Mouse (Mus musculus): ENCODE measurements around the gene Usp22. TPM values are rescaled to one million over a fixed set of nuclear protein-coding genes. Genes with fewer than 3 reads are reported as not detected.
A peak's percentile ranks its signal among the peaks of the same experiment; 100 is the strongest.
"Not testable (repeated sequence)": the region's sequence is repeated elsewhere in the genome, so short reads cannot be mapped to it uniquely, and the experiment has no call there.

Usp22 gene
- polyA plus RNA-seq, 1 experiment: 29.2 TPM

- no peaks in the 10 kb centered on the region for H3K36me3 ChIP-seq (ENCODE audit: control insufficient read depth, insufficient read depth, low read length)
- no peaks in the 10 kb centered on the region for H3K27me3 ChIP-seq (replicated peaks; ENCODE audit: control insufficient read depth, insufficient read depth, low read length)
- TF ChIP-seq POLR2A (IDR thresholded peaks at IDR 0.05; ENCODE audit: low read depth, low read length): no peak
- no peak for TF ChIP-seq CTCF (conservative IDR thresholded peaks at IDR 0.05; ENCODE audit: insufficient read depth, insufficient read length, low read depth, low read length)
- H3K4me1 ChIP-seq (ENCODE audit: control insufficient read depth, insufficient read depth, low read length): no peaks in the 10 kb centered on the region
- DNase-seq: no peak
- H3K4me3 ChIP-seq (ENCODE audit: insufficient read depth, low read depth, low read length): no peak overlapping the region
- no peak overlapping the region for H3K27ac ChIP-seq (ENCODE audit: insufficient read depth, low read depth, low read length)
- 82% methylated on average over 1 of the region's 1 CpGs for WGBS
These were observed 9.0 kb upstream of the Usp22 start for GRCm38 (mm10) chr11:61183820-61184219.

GRCm38 (mm10) chr11:61181624-61182023 is 6.8 kb upstream of the Usp22 start:
- no peaks in the 10 kb centered on the region for H3K27me3 ChIP-seq (replicated peaks; ENCODE audit: control insufficient read depth, insufficient read depth, low read length)
- H3K4me3 ChIP-seq (ENCODE audit: insufficient read depth, low read depth, low read length): no peak overlapping the region
- H3K36me3 ChIP-seq (ENCODE audit: control insufficient read depth, insufficient read depth, low read length): no peaks in the 10 kb centered on the region
- H3K27ac ChIP-seq (ENCODE audit: insufficient read depth, low read depth, low read length): no peak overlapping the region
- H3K4me1 ChIP-seq (ENCODE audit: control insufficient read depth, insufficient read depth, low read length): no peaks in the 10 kb centered on the region
- no peak for DNase-seq
- no peak for TF ChIP-seq POLR2A (IDR thresholded peaks at IDR 0.05; ENCODE audit: low read depth, low read length)

- Histone ChIP-seq H3K36me3 (ENCODE audit: control insufficient read depth, insufficient read depth, low read length) (no peaks in the 10 kb centered on the region), H3K27ac (ENCODE audit: insufficient read depth, low read depth, low read length) (no peak overlapping the region), H3K27me3 (replicated peaks; ENCODE audit: control insufficient read depth, insufficient read depth, low read length) (no peaks in the 10 kb centered on the region), H3K4me1 (ENCODE audit: control insufficient read depth, insufficient read depth, low read length) (no peaks in the 10 kb centered on the region), H3K4me3 (ENCODE audit: insufficient read depth, low read depth, low read length) (no peak overlapping the region)
- TF ChIP-seq POLR2A (IDR thresholded peaks at IDR 0.05; ENCODE audit: low read depth, low read length) (no peak), CTCF (conservative IDR thresholded peaks at IDR 0.05; ENCODE audit: insufficient read depth, insufficient read length, low read depth, low read length) (no peak)
- WGBS: 90% methylated on average over 3 of the region's 3 CpGs
- no peak for DNase-seq
These were observed 5.5 kb upstream of the Usp22 start for GRCm38 (mm10) chr11:61180361-61180760.

- Histone ChIP-seq H3K4me3 (ENCODE audit: insufficient read depth, low read depth, low read length) (no peak overlapping the region), H3K36me3 (ENCODE audit: control insufficient read depth, insufficient read depth, low read length) (no peaks in the 10 kb centered on the region), H3K27ac (ENCODE audit: insufficient read depth, low read depth, low read length) (no peak overlapping the region), H3K4me1 (ENCODE audit: control insufficient read depth, insufficient read depth, low read length) (no peaks in the 10 kb centered on the region), H3K27me3 (replicated peaks; ENCODE audit: control insufficient read depth, insufficient read depth, low read length) (no peaks in the 10 kb centered on the region)
- no peak for DNase-seq
- TF ChIP-seq POLR2A (IDR thresholded peaks at IDR 0.05; ENCODE audit: low read depth, low read length): no peak
- TF ChIP-seq CTCF (conservative IDR thresholded peaks at IDR 0.05; ENCODE audit: insufficient read depth, insufficient read length, low read depth, low read length): no peak
- WGBS: 86% methylated on average over 1 of the region's 1 CpGs
These were observed 1.5 kb upstream of the Usp22 start for GRCm38 (mm10) chr11:61176321-61176720.

GRCm38 (mm10) chr11:61175778-61176177 is 923 bp upstream of the Usp22 start:
- H3K4me3 ChIP-seq (ENCODE audit: insufficient read depth, low read depth, low read length): no peak overlapping the region

GRCm38 (mm10) chr11:61174291-61174820 is 499 bp downstream of the Usp22 start:
- H3K4me1 ChIP-seq (ENCODE audit: control insufficient read depth, insufficient read depth, low read length): no peaks in the 10 kb centered on the region
- peak overlapping the region; percentile 96 for H3K4me3 ChIP-seq (ENCODE audit: insufficient read depth, low read depth, low read length)
- TF ChIP-seq POLR2A (IDR thresholded peaks at IDR 0.05; ENCODE audit: low read depth, low read length) (no peak), CTCF (conservative IDR thresholded peaks at IDR 0.05; ENCODE audit: insufficient read depth, insufficient read length, low read depth, low read length) (no peak; the same call in 1 of the 2 replicates)
- no peaks in the 10 kb centered on the region for H3K36me3 ChIP-seq (ENCODE audit: control insufficient read depth, insufficient read depth, low read length)
- DNase-seq: no peak
- peak overlapping the region; percentile 85 for H3K27ac ChIP-seq (ENCODE audit: insufficient read depth, low read depth, low read length)
- no peaks in the 10 kb centered on the region for H3K27me3 ChIP-seq (replicated peaks; ENCODE audit: control insufficient read depth, insufficient read depth, low read length)
- 0% methylated on average over 28 of the region's 28 CpGs for WGBS

More at GRCm38 (mm10) chr11:61175778-61176177, 923 bp upstream of the Usp22 start:
- DNase-seq: no peak
- no peak overlapping the region for H3K27ac ChIP-seq (ENCODE audit: insufficient read depth, low read depth, low read length)
- H3K36me3 ChIP-seq (ENCODE audit: control insufficient read depth, insufficient read depth, low read length): no peaks in the 10 kb centered on the region
- no peaks in the 10 kb centered on the region for H3K27me3 ChIP-seq (replicated peaks; ENCODE audit: control insufficient read depth, insufficient read depth, low read length)
- TF ChIP-seq POLR2A (IDR thresholded peaks at IDR 0.05; ENCODE audit: low read depth, low read length) (no peak), CTCF (conservative IDR thresholded peaks at IDR 0.05; ENCODE audit: insufficient read depth, insufficient read length, low read depth, low read length) (no peak)
- H3K4me1 ChIP-seq (ENCODE audit: control insufficient read depth, insufficient read depth, low read length): no peaks in the 10 kb centered on the region
- 74% methylated on average over 5 of the region's 5 CpGs for WGBS

GRCm38 (mm10) chr11:61173477-61173876 is 1.4 kb downstream of the Usp22 start:
- H3K4me3 ChIP-seq (ENCODE audit: insufficient read depth, low read depth, low read length); H3K4me1 ChIP-seq (ENCODE audit: control insufficient read depth, insufficient read depth, low read length); H3K36me3 ChIP-seq (ENCODE audit: control insufficient read depth, insufficient read depth, low read length); H3K27me3 ChIP-seq (replicated peaks; ENCODE audit: control insufficient read depth, insufficient read depth, low read length); DNase-seq; H3K27ac ChIP-seq (ENCODE audit: insufficient read depth, low read depth, low read length): not testable (repeated sequence)
- WGBS: 38% methylated on average over 15 of the region's 15 CpGs

GRCm38 (mm10) chr11:61170184-61170583 is 4.7 kb downstream of the Usp22 start:
- TF ChIP-seq POLR2A (IDR thresholded peaks at IDR 0.05; ENCODE audit: low read depth, low read length) (no peak), CTCF (conservative IDR thresholded peaks at IDR 0.05; ENCODE audit: insufficient read depth, insufficient read length, low read depth, low read length) (no peak)
- no peak for DNase-seq
- H3K27ac ChIP-seq (ENCODE audit: insufficient read depth, low read depth, low read length): no peak overlapping the region
- H3K36me3 ChIP-seq (ENCODE audit: control insufficient read depth, insufficient read depth, low read length): no peaks in the 10 kb centered on the region; the same call in 1 of the 2 replicates
- H3K4me1 ChIP-seq (ENCODE audit: control insufficient read depth, insufficient read depth, low read length): peaks cover 3% of the 10 kb centered on the region; the same call in 1 of the 2 replicates
- no peaks in the 10 kb centered on the region for H3K27me3 ChIP-seq (replicated peaks; ENCODE audit: control insufficient read depth, insufficient read depth, low read length)
- H3K4me3 ChIP-seq (ENCODE audit: insufficient read depth, low read depth, low read length): no peak overlapping the region
- 69% methylated on average over 5 of the region's 5 CpGs for WGBS
